Mouse (Mus musculus): ENCODE measurements around the gene A4galt.

DNA sequence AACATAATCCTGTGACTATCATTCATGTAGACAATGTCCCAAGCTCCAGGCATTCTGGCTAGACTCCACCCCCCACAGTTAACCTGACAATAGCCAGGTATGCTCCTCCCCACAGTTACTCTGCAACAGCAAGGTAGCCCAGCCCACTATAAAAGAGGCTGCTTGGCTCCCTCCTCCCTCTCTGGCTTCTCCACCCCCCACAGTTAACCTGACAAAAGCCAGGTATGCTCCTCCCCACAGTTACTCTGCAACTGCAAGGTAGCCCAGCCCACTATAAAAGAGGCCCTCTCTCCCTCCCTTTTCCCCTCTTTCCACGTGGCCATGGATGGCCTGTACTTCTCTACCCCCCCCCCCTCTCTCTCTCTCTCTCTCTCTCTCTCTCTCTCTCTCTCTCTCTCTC is 14.8 kb downstream of the A4galt start:
- TF ChIP-seq CTCF (IDR thresholded peaks at IDR 0.05; ENCODE audit: control insufficient read depth, insufficient read depth, insufficient replicate concordance, low read depth, low read length) (no peak), POLR2A (IDR thresholded peaks at IDR 0.05; ENCODE audit: control insufficient read depth, low read depth, low read length) (no peak)
